Mouse (Mus musculus): ENCODE measurements around the gene Pnrc2.

- TF ChIP-seq CTCF (IDR thresholded peaks at IDR 0.05; ENCODE audit: low read depth, low read length) (no peak), TAL1 (conservative IDR thresholded peaks at IDR 0.05; ENCODE audit: low read depth, low read length) (peak; percentile 79), GATA2 (IDR thresholded peaks at IDR 0.05; ENCODE audit: borderline replicate concordance, low read depth, low read length) (peak; percentile 75; the same call in 1 of the 2 replicates), POLR2AphosphoS5 (IDR thresholded peaks at IDR 0.05; ENCODE audit: insufficient replicate concordance, low read depth, low read length) (no peak)
These were observed 33.0 kb upstream of the Pnrc2 start for GRCm38 (mm10) chr4:135906633-135907032.
